21 mouse cellular contexts compared by ENCODE assay signal in genomic region chr3:51050156-51050555, GRCm38 (mm10).
DNase-seq lines count a peak whose midpoint lies in the region; ATAC-seq and TF ChIP-seq lines count a peak whose summit lies in the region.
"Had no signal": no experiment of that assay in that cellular context is flagged by ENCODE, and none has a peak within 500 bp of the region (broad histone marks: within the 10 kb centered on the region; RNA-seq: fewer than 3 reads in every experiment).

No protein-coding gene starts in this region.

- no peaks in the 10 kb centered on the region for H3K36me3 ChIP-seq in hindbrain, postnatal 0 days (ENCODE audit: insufficient read depth, low read length)
- H3K36me3 ChIP-seq in hindbrain, embryonic 11.5 days (ENCODE audit: control insufficient read depth, insufficient read depth, low read length) = no peaks in the 10 kb centered on the region
- no peaks in the 10 kb centered on the region for H3K36me3 ChIP-seq in lung, postnatal 0 days (ENCODE audit: insufficient read depth, low read length)
- H3K36me3 ChIP-seq in MEL (ENCODE audit: control insufficient read depth in 1 of 2, insufficient read depth in 2 of 2, low read length in 2 of 2) = no peaks in the 10 kb centered on the region
- H3K36me3 ChIP-seq in splenic B cell, adult 2 months (ENCODE audit: control insufficient read depth, insufficient read depth, low read length, poor library complexity, severe bottlenecking) = no peaks in the 10 kb centered on the region
- H3K36me3 ChIP-seq in hindbrain, embryonic 13.5 days = no peaks in the 10 kb centered on the region
- H3K36me3 ChIP-seq: embryonic facial prominence, embryonic 15.5 days; heart, embryonic 12.5 days; hindbrain, embryonic 15.5 days; midbrain, embryonic 10.5 days had no signal

- TF ChIP-seq RAD21 in MEL (IDR thresholded peaks at IDR 0.05; ENCODE audit: low read depth, low read length) = peak; percentile 8; the same call in 1 of the 2 replicates

- H3K4me1 ChIP-seq in hindbrain, postnatal 0 days (ENCODE audit: insufficient read depth, low read length) = no peaks in the 10 kb centered on the region
- H3K4me1 ChIP-seq in hindbrain, embryonic 11.5 days (replicated peaks; ENCODE audit: control insufficient read depth, insufficient read depth, low read length) = no peaks in the 10 kb centered on the region
- H3K4me1 ChIP-seq in lung, postnatal 0 days (ENCODE audit: insufficient read depth, low read depth, low read length) = no peaks in the 10 kb centered on the region
- H3K4me1 ChIP-seq in lung, adult 2 months (ENCODE audit: control insufficient read depth, insufficient read depth, low read length) = no peaks in the 10 kb centered on the region
- no peaks in the 10 kb centered on the region for H3K4me1 ChIP-seq in MEL (ENCODE audit: control insufficient read depth in 1 of 2, insufficient read depth in 2 of 2, low read length in 2 of 2)
- H3K4me1 ChIP-seq in hindbrain, embryonic 13.5 days (replicated peaks) = no peaks in the 10 kb centered on the region
- H3K4me1 ChIP-seq: embryonic facial prominence, embryonic 15.5 days; heart, embryonic 12.5 days; hindbrain, embryonic 15.5 days; midbrain, embryonic 10.5 days had no signal

- no peaks in the 10 kb centered on the region for H3K9me3 ChIP-seq in hindbrain, postnatal 0 days (ENCODE audit: low read length)
- no peaks in the 10 kb centered on the region for H3K9me3 ChIP-seq in hindbrain, embryonic 11.5 days (ENCODE audit: control insufficient read depth, low read length)
- H3K9me3 ChIP-seq in lung, postnatal 0 days (ENCODE audit: low read length) = no peaks in the 10 kb centered on the region
- H3K9me3 ChIP-seq in MEL (replicated peaks; ENCODE audit: insufficient read depth, low read length) = no peaks in the 10 kb centered on the region
- H3K9me3 ChIP-seq in hindbrain, embryonic 13.5 days = no peaks in the 10 kb centered on the region
- H3K9me3 ChIP-seq: hindbrain, embryonic 15.5 days; midbrain, embryonic 10.5 days had no signal

- 90% methylated on average over 1 of the region's 1 CpGs for WGBS in hindbrain, postnatal 0 days
- WGBS in hindbrain, embryonic 11.5 days = 85% methylated on average over 1 of the region's 1 CpGs
- 96% methylated on average over 1 of the region's 1 CpGs for WGBS in lung, postnatal 0 days
- WGBS in lung, adult 2 months = 95% methylated on average over 1 of the region's 1 CpGs
- whole genome bisulfite sequencing in hindbrain, embryonic 13.5 days = 89% methylated on average over 1 of the region's 1 CpGs

- TF ChIP-seq EP300 in lung, postnatal 0 days (IDR thresholded peaks at IDR 0.05) = no peak
- no peak for TF ChIP-seq EP300 in MEL (IDR thresholded peaks at IDR 0.05; ENCODE audit: low read depth in 1 of 2, low read length in 2 of 2)

- H3K4me3 ChIP-seq in hindbrain, postnatal 0 days (ENCODE audit: low read length) = no peak overlapping the region
- no peak overlapping the region for H3K4me3 ChIP-seq in hindbrain, embryonic 11.5 days (ENCODE audit: low read depth, low read length)
- H3K4me3 ChIP-seq in lung, postnatal 0 days (ENCODE audit: low read depth, low read length) = no peak overlapping the region
- H3K4me3 ChIP-seq in lung, adult 2 months (replicated peaks; ENCODE audit: extremely low read depth, low read depth, low read length) = no peak overlapping the region
- H3K4me3 ChIP-seq in MEL (ENCODE audit: control insufficient read depth in 1 of 2, insufficient read depth in 1 of 2, low read depth in 2 of 2, low read length in 2 of 2) = no peak overlapping the region
- H3K4me3 ChIP-seq in hindbrain, embryonic 13.5 days = no peak overlapping the region
- H3K4me3 ChIP-seq: embryonic facial prominence, embryonic 15.5 days; heart, embryonic 12.5 days; hindbrain, embryonic 15.5 days; midbrain, embryonic 10.5 days had no signal

- no peak for DNase-seq in hindbrain, postnatal 0 days (ENCODE audit: low spot score)
- DNase-seq in hindbrain, embryonic 11.5 days (ENCODE audit: low spot score) = no peak
- no peak for DNase-seq in lung, postnatal 0 days (ENCODE audit: low spot score)
- DNase-seq in lung, adult 2 months = no peak
- peak; percentile 35 for DNase-seq in MEL (ENCODE audit: low read depth, low spot score)
- peak; percentile 1 for DNase-seq in splenic B cell, adult 2 months (ENCODE audit: low read depth, low spot score)
- no peak for DNase-seq in testis, postnatal 14 days (ENCODE audit: low spot score)
- DNase-seq: adrenal gland, postnatal 36 days; cerebellum, adult 18-20 months; cerebellum, postnatal 36 days; kidney, adult 8-10 months; kidney, postnatal 14 days; lung, adult 18-20 months; thymus, adult 18-20 months; thymus, postnatal 4 days had no signal

- TF ChIP-seq CTCF in hindbrain, postnatal 0 days (IDR thresholded peaks at IDR 0.05; ENCODE audit: low read depth) = peak; percentile 27; the same call in 1 of the 2 replicates
- peak; percentile 29 for TF ChIP-seq CTCF in lung, postnatal 0 days (IDR thresholded peaks at IDR 0.05)
- TF ChIP-seq CTCF in lung, adult 2 months (IDR thresholded peaks at IDR 0.05; ENCODE audit: insufficient read depth, low read length) = no peak
- TF ChIP-seq CTCF in MEL (IDR thresholded peaks at IDR 0.05 in 2 of 3, conservative IDR thresholded peaks at IDR 0.05 in 1 of 3; ENCODE audit: control insufficient read depth in 1 of 3, insufficient read depth in 1 of 3, low read depth in 2 of 3, low read length in 3 of 3, poor library complexity in 1 of 3, severe bottlenecking in 1 of 3) = peak; percentile 28 to 38 (median 35); a peak in 4 of 6 replicates

- ATAC-seq in hindbrain, postnatal 0 days = no peak
- ATAC-seq in hindbrain, embryonic 11.5 days (ENCODE audit: low FRiP score) = no peak
- no peak for ATAC-seq in lung, postnatal 0 days
- ATAC-seq in hindbrain, embryonic 13.5 days (ENCODE audit: low FRiP score) = no peak

- H3K79me2 ChIP-seq in MEL (ENCODE audit: control insufficient read depth, insufficient read depth, low read length, poor library complexity) = no peaks in the 10 kb centered on the region

- TF ChIP-seq POLR2A in lung, adult 2 months (IDR thresholded peaks at IDR 0.05; ENCODE audit: borderline replicate concordance, extremely low read depth, low read depth, low read length) = no peak
- no peak for TF ChIP-seq POLR2A in MEL (IDR thresholded peaks at IDR 0.05; ENCODE audit: control insufficient read depth in 1 of 2, insufficient read depth in 1 of 2, low read depth in 1 of 2, low read length in 2 of 2, poor library complexity in 1 of 2)

- no peak overlapping the region for H3K4me2 ChIP-seq in hindbrain, postnatal 0 days (ENCODE audit: low read depth, low read length)
- no peak overlapping the region for H3K4me2 ChIP-seq in hindbrain, embryonic 11.5 days (replicated peaks; ENCODE audit: low read depth, low read length)
- H3K4me2 ChIP-seq in lung, postnatal 0 days (replicated peaks; ENCODE audit: low read depth, low read length) = no peak overlapping the region
- no peak overlapping the region for H3K4me2 ChIP-seq in hindbrain, embryonic 13.5 days
- H3K4me2 ChIP-seq: embryonic facial prominence, embryonic 15.5 days; heart, embryonic 12.5 days; hindbrain, embryonic 15.5 days had no signal

- H3K27ac ChIP-seq in hindbrain, postnatal 0 days = no peak overlapping the region
- no peak overlapping the region for H3K27ac ChIP-seq in hindbrain, embryonic 11.5 days (ENCODE audit: low read depth, low read length)
- no peak overlapping the region for H3K27ac ChIP-seq in lung, postnatal 0 days (ENCODE audit: low read length)
- no peak overlapping the region for H3K27ac ChIP-seq in MEL (ENCODE audit: control insufficient read depth, low read depth, low read length)
- no peak overlapping the region for H3K27ac ChIP-seq in hindbrain, embryonic 13.5 days
- H3K27ac ChIP-seq: embryonic facial prominence, embryonic 15.5 days; hindbrain, embryonic 15.5 days; macrophage; midbrain, embryonic 10.5 days had no signal

- H3K27me3 ChIP-seq in hindbrain, postnatal 0 days (ENCODE audit: insufficient read depth, low read length) = no peaks in the 10 kb centered on the region
- H3K27me3 ChIP-seq in hindbrain, embryonic 11.5 days (ENCODE audit: control insufficient read depth, insufficient read depth, low read length) = no peaks in the 10 kb centered on the region
- H3K27me3 ChIP-seq in lung, postnatal 0 days (replicated peaks; ENCODE audit: insufficient read depth, low read length) = no peaks in the 10 kb centered on the region
- H3K27me3 ChIP-seq in MEL (ENCODE audit: control insufficient read depth in 1 of 2, insufficient read depth in 2 of 2, low read length in 2 of 2) = peaks cover 0 to 2% of the 10 kb centered on the region in 2 experiments; a peak in 3 of 4 replicates
- no peaks in the 10 kb centered on the region for H3K27me3 ChIP-seq in splenic B cell, adult 2 months (ENCODE audit: control insufficient read depth, insufficient read depth, low read length, poor library complexity, severe bottlenecking)
- no peaks in the 10 kb centered on the region for H3K27me3 ChIP-seq in hindbrain, embryonic 13.5 days
- H3K27me3 ChIP-seq: embryonic facial prominence, embryonic 15.5 days; heart, embryonic 12.5 days; hindbrain, embryonic 15.5 days had no signal

- H3K9ac ChIP-seq in hindbrain, postnatal 0 days (replicated peaks; ENCODE audit: low read length) = no peak overlapping the region
- H3K9ac ChIP-seq in hindbrain, embryonic 11.5 days (ENCODE audit: low read depth, low read length) = no peak overlapping the region
- no peak overlapping the region for H3K9ac ChIP-seq in lung, postnatal 0 days (replicated peaks; ENCODE audit: low read depth)
- H3K9ac ChIP-seq in MEL (ENCODE audit: control insufficient read depth, low read depth, low read length, poor library complexity, severe bottlenecking) = no peak overlapping the region
- H3K9ac ChIP-seq in hindbrain, embryonic 13.5 days = no peak overlapping the region
- H3K9ac ChIP-seq: embryonic facial prominence, embryonic 15.5 days; heart, embryonic 12.5 days; hindbrain, embryonic 15.5 days had no signal

TF ChIP-seq in MEL, 35 proteins besides CTCF, POLR2A, EP300 and RAD21:
- TF ChIP-seq SMC3 (IDR thresholded peaks at IDR 0.05; ENCODE audit: low read depth, low read length) (peak; percentile 20; the same call in 1 of the 2 replicates), ZNF384 (IDR thresholded peaks at IDR 0.05; ENCODE audit: low read depth, low read length) (no peak), ETS1 (IDR thresholded peaks at IDR 0.05; ENCODE audit: low read depth, low read length) (no peak), GATA1 (IDR thresholded peaks at IDR 0.05; ENCODE audit: low read depth, low read length) (no peak), USF2 (IDR thresholded peaks at IDR 0.05; ENCODE audit: borderline replicate concordance in 1 of 2, insufficient read depth in 1 of 2, low read depth in 1 of 2, low read length in 2 of 2) (no peak), POLR2AphosphoS5 (IDR thresholded peaks at IDR 0.05; ENCODE audit: borderline replicate concordance, low read depth, low read length) (no peak)

Comparison
In these comparisons a context has a peak if more than half of its experiments do, and no peak if none do; other contexts are left out.
1. DNase-seq: peak in MEL (single experiment) and splenic B cell, adult 2 months (single experiment); none in hindbrain, postnatal 0 days (single experiment), hindbrain, embryonic 11.5 days (single experiment), lung, postnatal 0 days (single experiment), lung, adult 2 months (single experiment) and testis, postnatal 14 days (single experiment).